Mouse (Mus musculus) neural tube, embryonic 15.5 days (tissue): ENCODE results near the gene Crcp. TPM values are rescaled to one million over a fixed set of nuclear protein-coding genes. Genes with fewer than 3 reads are reported as not detected.

Experiments
- ATAC-seq: fragments of 200-750 bp; cut with Nextera tagmentation; 2 replicates; pipeline ENCODE4 v1.8.0; 2017; ENCODE audit warnings: mild to moderate bottlenecking, moderate TSS enrichment, moderate library complexity; ENCODE audit not compliant: low FRiP score
- H3K27ac ChIP-seq: fragments of 300-500 bp; sonication (generic); replicated peaks from 2 replicates; pipeline ENCODE4 v1.5.1; 2015; ENCODE audit warnings: mild to moderate bottlenecking, inconsistent platforms
- H3K27me3 ChIP-seq: fragments of 300-500 bp; sonication (generic); replicated peaks from 2 replicates; pipeline ENCODE4 v1.6.1; 2015; ENCODE audit warnings: inconsistent platforms
- H3K36me3 ChIP-seq: fragments of 300-500 bp; sonication (generic); 2 replicates; pipeline ENCODE4 v1.6.1; 2015; ENCODE audit warnings: inconsistent platforms
- H3K4me1 ChIP-seq: fragments of 300-500 bp; sonication (generic); 2 replicates; pipeline ENCODE4 v1.6.1; 2015; ENCODE audit warnings: inconsistent platforms
- H3K4me2 ChIP-seq: fragments of 300-500 bp; sonication (generic); 2 replicates; pipeline ENCODE4 v1.6.1; 2015; ENCODE audit warnings: inconsistent platforms, mild to moderate bottlenecking, moderate library complexity
- H3K4me3 ChIP-seq: fragments of 300-500 bp; sonication (generic); replicated peaks from 2 replicates; pipeline ENCODE4 v1.5.1; 2015; ENCODE audit warnings: mild to moderate bottlenecking, inconsistent platforms
- H3K9ac ChIP-seq: fragments of 300-500 bp; sonication (generic); replicated peaks from 2 replicates; pipeline ENCODE4 v1.6.1; 2015; ENCODE audit warnings: mild to moderate bottlenecking, inconsistent platforms
- H3K9me3 ChIP-seq: fragments of 300-500 bp; sonication (generic); replicated peaks from 2 replicates; pipeline ENCODE4 v1.6.1; 2016; ENCODE audit warnings: inconsistent platforms
- WGBS: fragments of 180-500 bp; shearing (Covaris S2); methylation state at CpG from one replicate; pipeline ENCODE4 v1.1.7; 2015; ENCODE audit warnings: mixed read lengths; 5-methylcytosine and 5-hydroxymethylcytosine counted together
- polyA plus RNA-seq: library from polyadenylated mRNA; unstranded; fragments of >200 nt; fragmentation: Nextera tagmentation; extraction: Ambion mirVana; gene quantifications from 2 replicates; pipeline ENCODE4 v1.2.1, GENCODE M21; 2015

The Crcp gene
- polyA plus RNA-seq = 73.4 and 80.4 TPM in 2 replicates

GRCm38 (mm10) chr5:130029142-130029897, at the start of gene Crcp, which contains the start of gene Asl:
Gene Crcp (plus strand): TSS chr5:130029290.
Gene Asl (minus strand): TSS chr5:130029247.
- H3K27me3 ChIP-seq = peaks cover 10% of the 10 kb centered on the region; the same call in 1 of the 2 replicates
- peak; percentile 88 for ATAC-seq
- 3% methylated on average over 51 of the region's 51 CpGs for WGBS

DNA sequence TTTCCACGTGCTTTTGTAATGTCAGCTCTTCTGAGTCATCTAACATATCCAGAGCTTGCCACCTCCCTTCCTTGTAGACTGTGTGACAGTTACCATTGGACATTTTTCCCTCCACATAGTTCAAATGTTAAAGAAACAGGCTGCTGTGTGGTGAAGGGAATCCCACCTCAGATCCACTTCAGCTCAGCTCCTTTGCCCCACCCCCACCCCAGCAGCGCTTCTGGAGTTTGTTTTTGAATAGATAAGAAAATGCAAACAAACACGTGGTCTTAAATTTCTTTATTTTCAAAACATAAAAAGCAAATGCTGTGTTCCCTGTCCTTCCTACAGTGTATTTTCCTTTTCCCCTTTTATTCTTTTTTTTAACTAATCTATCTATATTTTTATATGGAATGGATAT, 48.9 kb upstream of the Crcp start:
- H3K36me3 ChIP-seq = peaks cover 14% of the 10 kb centered on the region
- no peak overlapping the region for H3K27ac ChIP-seq
- no peak overlapping the region for H3K4me3 ChIP-seq
- H3K27me3 ChIP-seq = no peaks in the 10 kb centered on the region
- no peak overlapping the region for H3K9ac ChIP-seq
- 0 out of 2 replicates have a peak, but pooled peaks cover 5% of the 10 kb centered on the region for H3K4me1 ChIP-seq
- 79% methylated on average over 3 of the region's 3 CpGs for WGBS
- no peak for ATAC-seq
- H3K4me2 ChIP-seq = no peak overlapping the region
- no peaks in the 10 kb centered on the region for H3K9me3 ChIP-seq

More at GRCm38 (mm10) chr5:130029142-130029897, at the start of gene Crcp, which contains the start of gene Asl:
- H3K4me3 ChIP-seq = peak within 1 kb of the TSS; percentile 79
- no peaks in the 10 kb centered on the region for H3K9me3 ChIP-seq
- H3K36me3 ChIP-seq = no peaks in the 10 kb centered on the region
- H3K9ac ChIP-seq = peak within 1 kb of the TSS; percentile 81
- H3K4me2 ChIP-seq = peak within 1 kb of the TSS; percentile 71
- H3K27ac ChIP-seq = peak within 1 kb of the TSS; percentile 94
- peaks cover 23% of the 10 kb centered on the region for H3K4me1 ChIP-seq

DNA sequence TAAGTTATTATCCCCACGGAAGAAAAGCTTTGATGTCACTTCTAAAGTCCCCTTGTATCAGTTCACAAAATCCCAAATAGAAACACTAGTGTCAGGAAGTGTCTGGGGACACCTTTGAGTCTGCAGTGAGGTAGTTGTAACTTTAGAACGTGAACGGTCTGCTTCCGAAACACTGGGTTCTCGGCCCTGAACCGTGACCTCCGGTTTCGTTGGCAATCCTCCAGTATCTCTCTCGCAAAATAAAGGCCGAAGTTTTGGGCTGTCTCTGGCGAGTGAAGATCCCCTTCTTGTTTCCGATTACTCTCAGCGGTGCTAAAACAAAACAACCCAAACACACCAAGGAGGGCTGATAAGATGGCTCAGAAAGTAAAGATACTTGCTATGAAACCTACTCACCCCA, 39.7 kb upstream of the Crcp start:
- Histone ChIP-seq H3K9ac (no peak overlapping the region), H3K4me2 (no peak overlapping the region), H3K4me3 (no peak overlapping the region), H3K4me1 (no peaks in the 10 kb centered on the region), H3K36me3 (no peaks in the 10 kb centered on the region; the same call in none of the 2 replicates), H3K9me3 (no peaks in the 10 kb centered on the region), H3K27me3 (no peaks in the 10 kb centered on the region), H3K27ac (no peak overlapping the region)
- 75% methylated on average over 13 of the region's 13 CpGs for WGBS
- no peak for ATAC-seq

- no peak for ATAC-seq
- Histone ChIP-seq H3K27ac (no peak overlapping the region), H3K36me3 (no peaks in the 10 kb centered on the region; the same call in none of the 2 replicates), H3K9ac (no peak overlapping the region), H3K9me3 (no peaks in the 10 kb centered on the region), H3K4me2 (no peak overlapping the region), H3K27me3 (no peaks in the 10 kb centered on the region), H3K4me1 (no peaks in the 10 kb centered on the region), H3K4me3 (no peak overlapping the region)
- WGBS = 96% methylated on average over 5 of the region's 5 CpGs
Observed at GRCm38 (mm10) chr5:129991898-129992297, 37.2 kb upstream of the Crcp start.

GRCm38 (mm10) chr5:129993374-129993773, 35.7 kb upstream of the Crcp start:
- no peak overlapping the region for H3K4me3 ChIP-seq
- no peaks in the 10 kb centered on the region for H3K4me1 ChIP-seq
- WGBS = 93% methylated on average over 14 of the region's 14 CpGs
- H3K9me3 ChIP-seq = no peaks in the 10 kb centered on the region
- no peaks in the 10 kb centered on the region; the same call in none of the 2 replicates for H3K36me3 ChIP-seq
- no peak overlapping the region for H3K4me2 ChIP-seq
- H3K27me3 ChIP-seq = no peaks in the 10 kb centered on the region
- H3K9ac ChIP-seq = no peak overlapping the region
- no peak overlapping the region for H3K27ac ChIP-seq
- ATAC-seq = no peak

DNA sequence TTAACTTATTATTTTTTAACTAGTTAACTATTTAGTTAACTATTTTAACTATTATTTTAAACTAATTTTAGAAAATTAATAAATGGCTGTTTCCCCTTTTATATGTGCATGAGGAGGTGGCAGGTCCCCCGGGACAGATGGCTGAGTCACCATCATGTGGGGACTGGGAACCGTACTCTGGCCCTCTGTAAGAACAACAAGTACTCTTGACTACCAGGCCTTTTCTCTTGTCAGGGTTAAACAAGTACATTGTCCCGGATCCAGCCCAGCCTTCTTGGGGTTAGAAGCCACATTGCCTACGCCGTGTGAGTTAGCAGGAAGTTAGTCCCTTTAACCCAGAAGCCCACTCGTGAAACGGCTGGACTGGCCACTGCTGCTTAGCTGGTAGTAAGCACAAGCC, 34.1 kb upstream of the Crcp start:
- Histone ChIP-seq H3K27me3 (no peaks in the 10 kb centered on the region), H3K4me2 (no peak overlapping the region), H3K4me3 (no peak overlapping the region), H3K9me3 (no peaks in the 10 kb centered on the region), H3K9ac (no peak overlapping the region), H3K27ac (no peak overlapping the region), H3K36me3 (no peaks in the 10 kb centered on the region; the same call in 1 of the 2 replicates), H3K4me1 (no peaks in the 10 kb centered on the region)
- ATAC-seq = no peak
- 94% methylated on average over 7 of the region's 7 CpGs for WGBS

DNA sequence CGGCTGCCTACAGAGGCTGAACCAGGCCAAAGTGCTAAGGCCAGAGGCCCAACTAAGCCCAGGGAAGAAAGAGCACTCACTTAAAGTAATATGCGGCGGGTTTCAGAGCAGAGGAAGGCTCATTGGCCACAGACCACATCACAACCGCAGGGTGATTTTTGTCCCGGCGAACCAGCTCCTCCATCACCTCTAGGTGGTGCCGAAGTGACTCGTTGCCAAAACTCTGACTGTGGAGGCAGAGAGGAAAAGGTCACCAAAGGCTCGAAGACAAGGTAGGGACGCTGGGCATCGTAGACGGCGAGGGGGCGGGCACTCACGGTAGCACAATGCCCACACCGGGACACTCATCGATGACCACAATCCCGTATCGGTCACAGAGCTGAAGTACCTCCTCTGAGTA, 31.4 kb upstream of the Crcp start:
- ATAC-seq = no peak
- Histone ChIP-seq H3K4me2 (no peak overlapping the region), H3K36me3 (no peaks in the 10 kb centered on the region), H3K4me3 (no peak overlapping the region), H3K4me1 (peaks cover 14% of the 10 kb centered on the region), H3K9ac (no peak overlapping the region), H3K27me3 (no peaks in the 10 kb centered on the region), H3K27ac (no peak overlapping the region), H3K9me3 (no peaks in the 10 kb centered on the region)
- 68% methylated on average over 19 of the region's 19 CpGs for WGBS

- Histone ChIP-seq H3K9me3 (no peaks in the 10 kb centered on the region), H3K4me1 (peaks cover 20% of the 10 kb centered on the region), H3K4me3 (no peak overlapping the region), H3K27ac (no peak overlapping the region), H3K4me2 (no peak overlapping the region), H3K9ac (no peak overlapping the region), H3K36me3 (no peaks in the 10 kb centered on the region), H3K27me3 (no peaks in the 10 kb centered on the region)
- 38% methylated on average over 4 of the region's 4 CpGs for WGBS
- ATAC-seq = no peak
Observed at GRCm38 (mm10) chr5:129999097-129999496, 30.0 kb upstream of the Crcp start.

DNA sequence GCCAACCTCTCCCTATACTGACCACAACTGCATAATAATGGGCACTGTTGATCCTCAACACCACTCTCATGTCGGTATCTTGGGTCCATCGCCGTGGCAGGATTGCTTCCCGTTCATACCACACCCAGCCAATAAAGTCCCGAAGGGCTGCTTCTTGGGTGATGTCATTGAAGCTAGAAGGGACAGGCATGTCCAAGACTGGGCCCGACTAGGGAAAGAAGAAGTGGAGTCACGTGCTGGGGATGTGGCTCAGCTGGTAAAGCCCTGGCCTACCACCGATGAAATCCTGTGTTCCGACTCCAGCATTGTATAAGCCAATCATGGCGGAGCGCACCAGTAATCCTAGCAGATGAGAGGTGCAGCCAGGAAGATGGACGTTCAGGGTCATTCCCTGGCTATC, 28.4 kb upstream of the Crcp start:
- H3K27me3 ChIP-seq = no peaks in the 10 kb centered on the region
- no peaks in the 10 kb centered on the region for H3K36me3 ChIP-seq
- peaks cover 20% of the 10 kb centered on the region for H3K4me1 ChIP-seq
- no peaks in the 10 kb centered on the region for H3K9me3 ChIP-seq
- H3K4me3 ChIP-seq = no peak overlapping the region
- no peak overlapping the region for H3K9ac ChIP-seq
- H3K4me2 ChIP-seq = no peak overlapping the region
- H3K27ac ChIP-seq = no peak overlapping the region
- ATAC-seq = no peak
- 93% methylated on average over 12 of the region's 12 CpGs for WGBS

DNA sequence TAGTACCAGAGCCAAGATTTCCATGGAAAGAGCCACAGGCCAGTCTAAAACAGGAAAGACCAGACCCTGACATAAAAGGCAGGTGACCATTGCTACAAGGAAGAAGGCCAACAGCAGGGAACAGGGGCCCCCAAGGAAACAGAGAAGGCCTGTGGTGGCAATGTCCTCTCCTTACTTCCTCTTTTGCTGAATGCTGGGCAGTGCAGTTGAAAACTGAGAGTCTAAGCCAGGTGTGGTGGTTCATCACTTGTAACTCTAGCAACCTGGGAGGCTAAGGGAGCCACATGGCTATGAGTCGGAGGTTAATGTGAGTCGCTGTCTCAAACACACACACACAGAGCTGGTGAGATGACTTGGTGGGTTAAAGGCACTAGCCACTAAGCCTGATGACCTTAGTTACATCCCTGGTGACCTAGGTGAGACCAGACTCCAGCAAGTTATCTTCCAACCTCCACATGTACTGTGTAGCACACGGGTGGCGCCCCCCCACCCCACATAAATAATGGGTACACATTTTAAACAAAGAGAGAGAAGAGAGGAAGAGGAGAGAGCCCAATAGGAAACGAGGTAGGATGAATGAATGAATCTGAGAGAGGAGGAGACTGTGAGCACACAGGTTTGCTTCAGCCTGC, 27.6 kb upstream of the Crcp start:
- H3K27ac ChIP-seq = no peak overlapping the region
- H3K4me2 ChIP-seq = peak overlapping the region; percentile 74
- peak overlapping the region; percentile 69; the same call in 1 of the 2 replicates for H3K9ac ChIP-seq
- no peaks in the 10 kb centered on the region for H3K36me3 ChIP-seq
- 72% methylated on average over 5 of the region's 5 CpGs for WGBS
- H3K9me3 ChIP-seq = no peaks in the 10 kb centered on the region
- H3K4me3 ChIP-seq = peak overlapping the region; percentile 56
- H3K27me3 ChIP-seq = no peaks in the 10 kb centered on the region
- H3K4me1 ChIP-seq = peaks cover 20% of the 10 kb centered on the region
- no peak for ATAC-seq

GRCm38 (mm10) chr5:130002301-130003146, 26.6 kb upstream of the Crcp start, which contains the start of gene Gusb:
Gene Gusb (minus strand): TSS chr5:130003049.
- peak within 1 kb of the TSS; percentile 69 for H3K9ac ChIP-seq
- peaks cover 20% of the 10 kb centered on the region for H3K4me1 ChIP-seq
- no peaks in the 10 kb centered on the region for H3K9me3 ChIP-seq
- H3K36me3 ChIP-seq = no peaks in the 10 kb centered on the region
- peak; percentile 91 for ATAC-seq
- WGBS = 1% methylated on average over 39 of the region's 39 CpGs
- H3K27ac ChIP-seq = peak within 1 kb of the TSS; percentile 54
- no peaks in the 10 kb centered on the region for H3K27me3 ChIP-seq
- peak within 1 kb of the TSS; percentile 74 for H3K4me2 ChIP-seq
- peak within 1 kb of the TSS; percentile 56 for H3K4me3 ChIP-seq
